Mouse (Mus musculus) CH12.LX (cell line): ENCODE results near the gene Schip1. TPM values are rescaled to one million over a fixed set of nuclear protein-coding genes. Genes with fewer than 3 reads are reported as not detected.

Source experiments
- DNase-seq: peaks from one replicate; pipeline ENCODE4 v3.0.0-alpha.2; 2013; ENCODE audit errors: extremely low read depth
- H3K27ac ChIP-seq: 2 replicates; pipeline ENCODE4 v1.5.1; 2012; ENCODE audit warnings: low read depth, mild to moderate bottlenecking, control low read depth, moderate library complexity; ENCODE audit not compliant: insufficient read depth
- H3K27me3 ChIP-seq: replicated peaks from 2 replicates; pipeline ENCODE3; 2012; ENCODE audit warnings: inconsistent platforms
- H3K36me3 ChIP-seq, 2 experiments: replicated peaks in 1 of 2; 2 replicates each; pipeline versions ENCODE3 to v1.6.1; 2012; ENCODE audit warnings: inconsistent platforms in 1 of 2, low read length in 1 of 2, mild to moderate bottlenecking in 1 of 2, mixed read lengths in 1 of 2, moderate library complexity in 1 of 2; ENCODE audit not compliant: control insufficient read depth in 1 of 2, insufficient read depth in 1 of 2
- H3K4me1 ChIP-seq, 2 experiments: 2 replicates each; pipeline ENCODE4 v1.6.1; 2012; ENCODE audit warnings: inconsistent platforms in 1 of 2, moderate library complexity in 1 of 2; ENCODE audit not compliant: insufficient read depth in 2 of 2, control insufficient read depth in 1 of 2
- H3K4me2 ChIP-seq: 2 replicates; pipeline ENCODE4 v1.6.1; 2012; ENCODE audit warnings: low read depth, mild to moderate bottlenecking, control low read depth; ENCODE audit not compliant: poor library complexity, insufficient read depth, severe bottlenecking
- H3K4me3 ChIP-seq, 3 experiments: fragments of 150-350 bp in 1 of 3; sonication (generic) in 1 of 3; replicated peaks in 1 of 3; 2 replicates each; pipeline versions ENCODE3 to v1.5.1; 2011 to 2012; ENCODE audit warnings: low read depth in 2 of 3, low read length in 2 of 3, mild to moderate bottlenecking in 2 of 3, moderate library complexity in 2 of 3, control low read depth in 1 of 3, improper control_type of control experiment in 1 of 3, inconsistent platforms in 1 of 3, mixed read lengths in 1 of 3; ENCODE audit not compliant: poor library complexity in 1 of 3
- H3K79me2 ChIP-seq: replicated peaks from 2 replicates; pipeline ENCODE4 v1.6.1; 2012; ENCODE audit warnings: mild to moderate bottlenecking, moderate library complexity; ENCODE audit not compliant: control insufficient read depth, poor library complexity, insufficient read depth, severe bottlenecking; ENCODE audit errors: extremely low read depth
- H3K9ac ChIP-seq: 2 replicates; pipeline ENCODE4 v1.6.1; 2012; ENCODE audit warnings: low read depth, mild to moderate bottlenecking, control low read depth, moderate library complexity; ENCODE audit not compliant: insufficient read depth
- H3K9me3 ChIP-seq: replicated peaks from 2 replicates; pipeline ENCODE3; 2012; ENCODE audit warnings: low read length, inconsistent platforms, mixed read lengths
- ELF1 ChIP-seq: IDR thresholded peaks from 2 replicates; pipeline ENCODE4 v1.6.1; 2014; ENCODE audit warnings: low read depth, mild to moderate bottlenecking, inconsistent platforms, low read length, improper control_type of control experiment
- EP300 ChIP-seq: IDR thresholded peaks from 2 replicates; pipeline ENCODE4 v1.6.1; 2011; ENCODE audit warnings: low read length, improper control_type of control experiment
- GABPA ChIP-seq: IDR thresholded peaks from 2 replicates; pipeline ENCODE4 v1.6.1; 2012; ENCODE audit warnings: low read depth, low read length, improper control_type of control experiment, inconsistent platforms; ENCODE audit not compliant: insufficient replicate concordance
- HCFC1 ChIP-seq: IDR thresholded peaks from 2 replicates; pipeline ENCODE4 v1.6.1; 2012; ENCODE audit warnings: low read depth, mild to moderate bottlenecking, inconsistent platforms, low read length, improper control_type of control experiment
- IRF4 ChIP-seq: IDR thresholded peaks from 2 replicates; pipeline ENCODE4 v1.6.1; 2014; ENCODE audit warnings: low read depth, mild to moderate bottlenecking, inconsistent platforms, low read length, improper control_type of control experiment
- JUN ChIP-seq: IDR thresholded peaks from 2 replicates; pipeline ENCODE4 v1.6.1; 2011; ENCODE audit warnings: low read depth, mild to moderate bottlenecking, low read length, improper control_type of control experiment, moderate library complexity; ENCODE audit not compliant: insufficient read depth
- JUND ChIP-seq: conservative IDR thresholded peaks from 2 replicates; pipeline ENCODE4 v1.6.1; 2011; ENCODE audit warnings: low read depth, low read length, improper control_type of control experiment
- KAT2A ChIP-seq: IDR thresholded peaks from 2 replicates; pipeline ENCODE4 v1.6.1; 2012; ENCODE audit warnings: low read length, improper control_type of control experiment, inconsistent platforms; ENCODE audit not compliant: insufficient replicate concordance
- MAX ChIP-seq: IDR thresholded peaks from 2 replicates; pipeline ENCODE4 v1.6.1; 2011; ENCODE audit warnings: low read length, improper control_type of control experiment
- MAZ ChIP-seq: IDR thresholded peaks from 2 replicates; pipeline ENCODE4 v1.6.1; 2012; ENCODE audit warnings: low read depth, mild to moderate bottlenecking, inconsistent platforms, low read length, improper control_type of control experiment, moderate library complexity
- MEF2A ChIP-seq: IDR thresholded peaks from 2 replicates; pipeline ENCODE4 v1.6.1; 2014; ENCODE audit warnings: low read depth, mild to moderate bottlenecking, inconsistent platforms, low read length, improper control_type of control experiment, borderline replicate concordance
- NELFE ChIP-seq: IDR thresholded peaks from 2 replicates; pipeline ENCODE4 v1.6.1; 2011; ENCODE audit warnings: low read depth, low read length, improper control_type of control experiment
- PAX5 ChIP-seq: IDR thresholded peaks from 2 replicates; pipeline ENCODE4 v1.6.1; 2012; ENCODE audit warnings: low read length, inconsistent platforms, mixed read lengths
- POLR2AphosphoS2 ChIP-seq: IDR thresholded peaks from 2 replicates; pipeline ENCODE4 v1.6.1; 2011; ENCODE audit warnings: low read depth, low read length, improper control_type of control experiment
- RCOR1 ChIP-seq: conservative IDR thresholded peaks from 2 replicates; pipeline ENCODE4 v1.6.1; 2012; ENCODE audit warnings: low read depth, mild to moderate bottlenecking, inconsistent platforms, low read length, improper control_type of control experiment
- SMC3 ChIP-seq: IDR thresholded peaks from 2 replicates; pipeline ENCODE4 v1.6.1; 2011; ENCODE audit warnings: low read depth, low read length, improper control_type of control experiment
- TBP ChIP-seq: conservative IDR thresholded peaks from 2 replicates; pipeline ENCODE4 v1.6.1; 2011; ENCODE audit warnings: low read depth, low read length, improper control_type of control experiment
- UBTF ChIP-seq: IDR thresholded peaks from 2 replicates; pipeline ENCODE4 v1.6.1; 2012; ENCODE audit warnings: low read depth, mild to moderate bottlenecking, inconsistent platforms, low read length, improper control_type of control experiment, moderate library complexity
- USF1 ChIP-seq: IDR thresholded peaks from 2 replicates; pipeline ENCODE4 v1.6.1; 2014; ENCODE audit warnings: low read depth, mild to moderate bottlenecking, inconsistent platforms, low read length, improper control_type of control experiment
- USF2 ChIP-seq: conservative IDR thresholded peaks from 2 replicates; pipeline ENCODE4 v1.6.1; 2011; ENCODE audit warnings: low read depth, low read length, improper control_type of control experiment
- ZC3H11A ChIP-seq: IDR thresholded peaks from 2 replicates; pipeline ENCODE4 v1.6.1; 2012; ENCODE audit warnings: low read depth, mild to moderate bottlenecking, inconsistent platforms, low read length, improper control_type of control experiment
- ZKSCAN1 ChIP-seq: IDR thresholded peaks from 2 replicates; pipeline ENCODE4 v1.6.1; 2012; ENCODE audit warnings: low read depth, inconsistent platforms, low read length, improper control_type of control experiment, borderline replicate concordance
- ZMIZ1 ChIP-seq: IDR thresholded peaks from 2 replicates; pipeline ENCODE4 v1.6.1; 2012; ENCODE audit warnings: low read depth, mild to moderate bottlenecking, inconsistent platforms, low read length, improper control_type of control experiment
- dilution Hi-C: fragments of 300-500 bp; cut with MboI; formaldehyde crosslinking; loops from 2 replicates; pipeline ENCODE4 v1.14.3; 2020; ENCODE audit warnings: low sequenced_read_pairs; ENCODE audit not compliant: extremely low pct_unique_long_range_greater_than_20kb, extremely low pct_ligation_motif_present
- in situ Hi-C: fragments of 300-500 bp; cut with MboI; formaldehyde crosslinking; loops from 3 replicates; pipeline ENCODE4 v1.14.3; 2019; ENCODE audit warnings: low sequenced_read_pairs, low pct_ligation_motif_present, low pct_unique_long_range_greater_than_20kb, mixed read lengths
- polyA plus RNA-seq: library from polyadenylated mRNA; unstranded; fragments of >175 nt; gene quantifications from 2 replicates; pipeline ENCODE4 v1.2.1, GENCODE M21; 2012; ENCODE audit warnings: low read depth; ENCODE audit not compliant: insufficient read length
- total RNA-seq, 2 experiments: library from RNA; depleted of rRNA; stranded (reverse); fragments of 300-350 nt in 1 of 2; fragments of >200 nt in 1 of 2; gene quantifications; 2 replicates each; pipeline ENCODE4 v1.2.3; 2012 to 2014

Gene Schip1
- total and polyA plus RNA-seq, 3 experiments: 0.25 to 0.36 TPM; not detected in 1

DNA sequence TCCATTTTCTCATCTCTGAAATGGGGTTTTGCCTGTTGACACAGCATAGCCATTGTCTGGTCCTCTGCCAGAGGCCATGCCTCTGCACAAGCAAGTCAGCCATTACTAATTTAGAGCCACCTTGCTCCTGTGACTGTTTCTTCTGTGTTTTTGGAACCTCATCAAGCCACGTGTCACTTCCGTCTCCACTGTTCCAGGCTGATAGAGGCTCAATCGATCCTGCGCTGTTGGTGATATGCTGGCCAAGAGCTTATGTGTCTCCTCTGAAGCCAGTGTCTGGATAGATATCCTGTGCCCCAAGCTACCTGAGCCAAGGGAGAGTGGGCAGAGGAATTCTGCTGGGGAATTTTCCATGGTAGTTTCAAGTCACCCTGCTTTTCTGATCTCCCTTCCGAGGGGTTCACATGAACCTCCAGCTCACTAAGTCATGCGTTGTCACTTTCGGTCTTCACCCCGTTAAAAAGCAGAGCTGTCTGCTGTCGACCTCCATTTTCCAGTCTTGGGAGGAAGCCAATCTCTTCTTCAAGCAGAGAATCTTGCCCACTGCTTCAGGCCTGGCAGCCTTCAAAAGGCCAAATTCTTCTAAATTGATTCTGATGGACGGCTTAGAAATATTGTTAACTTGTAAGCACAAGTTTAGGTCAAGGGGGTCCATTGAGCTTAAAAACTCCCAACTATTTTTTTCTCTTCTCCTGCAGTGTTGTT lies 511.2 kb downstream of the Schip1 start:
- Histone ChIP-seq H3K79me2 (no peaks in the 10 kb centered on the region), H3K9me3 (no peaks in the 10 kb centered on the region)
- dilution Hi-C loops: no loop called here

DNA sequence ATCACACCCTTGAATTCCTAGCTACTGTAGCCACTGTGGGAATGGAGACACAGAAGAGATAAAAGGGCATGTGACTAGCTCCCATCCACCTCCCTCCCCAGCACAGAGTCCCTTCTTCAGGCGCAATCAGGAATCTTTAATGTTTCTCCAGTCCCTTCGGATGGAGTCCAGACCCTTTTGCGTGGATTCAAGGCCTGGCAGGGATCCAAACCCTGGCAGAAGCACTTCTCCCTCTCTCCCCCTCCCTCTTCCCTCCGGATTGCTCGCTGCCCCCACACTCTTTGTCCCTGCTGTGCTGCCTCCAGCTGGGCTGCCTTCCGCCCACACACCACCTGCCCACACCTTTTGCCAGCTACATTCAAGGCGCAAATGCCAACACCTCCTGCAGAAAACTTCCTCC lies 511.8 kb downstream of the Schip1 start:
- DNase-seq: no peak
- no peak for TF ChIP-seq USF2
- TF ChIP-seq UBTF: no peak
- TF ChIP-seq ZC3H11A: no peak
- no peak for TF ChIP-seq GABPA
- TF ChIP-seq ZKSCAN1: no peak
- no peak for TF ChIP-seq NELFE
- TF ChIP-seq PAX5: no peak
- TF ChIP-seq ZMIZ1: no peak
- no peak for TF ChIP-seq JUN
- no peak for TF ChIP-seq JUND
- TF ChIP-seq IRF4: no peak
- no peak for TF ChIP-seq POLR2AphosphoS2
- TF ChIP-seq MAZ: no peak
- Histone ChIP-seq H3K4me1 (no peaks in the 10 kb centered on the region; a peak in 1 of 4 replicates), H3K4me3 (no peak overlapping the region), H3K9me3 (no peaks in the 10 kb centered on the region), H3K36me3 (no peaks in the 10 kb centered on the region), H3K4me2 (no peak overlapping the region), H3K27ac (no peak overlapping the region), H3K27me3 (no peaks in the 10 kb centered on the region), H3K9ac (no peak overlapping the region), H3K79me2 (no peaks in the 10 kb centered on the region)
- in situ Hi-C loops (no loop called here), dilution Hi-C loops (no loop called here)

More for the DNA sequence above, 511.2 kb downstream of the Schip1 start:
- no peak overlapping the region for H3K9ac ChIP-seq
- no peaks in the 10 kb centered on the region for H3K27me3 ChIP-seq
- no peaks in the 10 kb centered on the region for H3K36me3 ChIP-seq
- TF ChIP-seq MAZ (no peak), TBP (no peak), MAX (no peak), JUN (no peak), HCFC1 (no peak), SMC3 (no peak), POLR2AphosphoS2 (no peak), JUND (no peak), KAT2A (no peak), ZMIZ1 (no peak), MEF2A (no peak), NELFE (no peak), RCOR1 (no peak), ELF1 (no peak), USF1 (no peak), EP300 (no peak), PAX5 (no peak)
- no peak overlapping the region for H3K27ac ChIP-seq
- H3K4me2 ChIP-seq: no peak overlapping the region
- in situ Hi-C loops: no loop called here
- H3K4me3 ChIP-seq: no peak overlapping the region
- no peak for DNase-seq
- H3K4me1 ChIP-seq: no peaks in the 10 kb centered on the region; a peak in 1 of 4 replicates
